Mouse (Mus musculus): ENCODE measurements around the gene Crocc2.

Gene Crocc2

GRCm38 (mm10) chr1:93277041-93277440, 108.5 kb downstream of the Crocc2 start:
- DNase-seq, result no peak

All from thymus, adult 18-20 months (tissue).